Mouse (Mus musculus) right cerebral cortex, adult 2 months (tissue): ENCODE measurements around the gene Hoxc8.

ENCODE experiments used
- DNase-seq, 2 experiments: peaks; one replicate each; pipeline ENCODE4 v3.0.0; 2021 to 2022; ENCODE audit warnings: low spot score in 2 of 2

Hoxc8 gene

DNA sequence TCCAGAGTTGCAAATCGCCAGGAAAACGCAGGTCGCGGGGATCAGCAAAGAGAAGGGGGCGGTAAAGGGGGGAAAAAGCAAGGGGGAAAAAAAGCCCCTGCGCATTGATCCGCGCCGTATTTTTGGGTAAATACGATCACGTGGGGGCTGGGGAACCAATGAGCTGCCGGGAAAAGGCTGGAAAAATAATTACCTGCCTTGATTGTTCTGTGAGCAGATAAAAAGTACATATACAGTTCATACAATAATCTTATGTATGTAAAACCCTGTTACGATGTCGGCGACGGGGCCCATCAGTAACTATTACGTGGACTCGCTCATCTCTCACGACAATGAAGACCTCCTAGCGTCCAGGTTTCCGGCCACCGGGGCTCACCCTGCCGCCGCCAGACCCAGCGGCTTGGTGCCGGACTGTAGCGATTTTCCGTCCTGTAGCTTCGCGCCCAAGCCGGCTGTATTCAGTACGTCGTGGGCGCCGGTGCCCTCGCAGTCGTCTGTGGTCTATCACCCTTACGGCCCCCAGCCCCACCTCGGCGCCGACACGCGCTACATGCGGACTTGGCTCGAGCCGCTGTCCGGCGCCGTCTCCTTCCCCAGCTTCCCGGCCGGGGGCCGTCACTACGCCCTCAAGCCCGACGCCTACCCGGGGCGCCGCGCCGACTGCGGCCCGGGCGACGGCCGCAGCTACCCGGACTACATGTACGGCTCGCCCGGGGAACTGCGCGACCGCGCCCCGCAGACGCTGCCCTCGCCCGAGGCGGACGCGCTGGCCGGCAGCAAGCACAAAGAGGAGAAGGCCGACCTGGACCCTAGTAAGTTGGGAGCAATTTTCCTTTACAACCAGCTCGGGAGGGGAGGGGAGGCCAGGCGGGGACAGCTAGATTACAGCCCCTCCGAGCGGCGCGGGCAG lies 8.8 kb upstream of the Hoxc8 start:
- DNase-seq, result no peak

DNA sequence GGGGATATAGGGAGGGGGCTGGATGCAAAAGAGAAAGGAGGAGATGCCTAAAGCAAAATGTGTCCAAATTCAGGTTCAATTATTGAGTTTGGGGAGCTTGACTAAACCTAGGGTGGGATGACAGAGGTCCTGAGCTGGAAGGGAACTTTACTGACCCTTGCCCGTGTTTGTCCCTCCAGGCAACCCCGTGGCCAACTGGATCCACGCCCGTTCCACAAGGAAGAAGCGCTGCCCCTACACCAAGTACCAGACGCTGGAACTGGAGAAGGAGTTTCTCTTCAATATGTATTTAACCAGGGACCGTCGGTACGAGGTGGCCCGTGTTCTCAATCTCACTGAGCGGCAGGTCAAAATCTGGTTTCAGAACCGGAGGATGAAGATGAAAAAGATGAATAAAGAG lies 6.7 kb upstream of the Hoxc8 start:
- DNase-seq, result no peak

DNA sequence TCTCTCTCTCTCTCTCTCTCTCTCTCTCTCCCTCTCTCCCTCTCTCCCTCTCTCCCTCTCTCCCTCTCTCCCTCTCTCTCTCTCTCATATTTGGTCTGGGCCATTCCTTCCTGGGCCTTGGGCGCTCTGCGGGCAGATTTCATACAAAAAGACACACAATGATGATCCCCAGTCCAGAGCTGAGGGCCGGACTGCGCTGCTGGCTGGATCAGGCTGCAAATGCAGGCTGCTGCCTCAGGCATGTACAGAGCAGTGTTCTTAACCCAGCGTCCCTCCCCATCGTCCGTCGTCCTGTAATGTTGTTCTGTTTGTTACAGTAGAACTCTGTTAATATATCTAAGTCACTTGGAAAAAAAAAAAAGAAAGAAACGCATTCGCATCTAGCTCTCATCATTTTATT lies 5.9 kb upstream of the Hoxc8 start:
- DNase-seq, result no peak

DNA sequence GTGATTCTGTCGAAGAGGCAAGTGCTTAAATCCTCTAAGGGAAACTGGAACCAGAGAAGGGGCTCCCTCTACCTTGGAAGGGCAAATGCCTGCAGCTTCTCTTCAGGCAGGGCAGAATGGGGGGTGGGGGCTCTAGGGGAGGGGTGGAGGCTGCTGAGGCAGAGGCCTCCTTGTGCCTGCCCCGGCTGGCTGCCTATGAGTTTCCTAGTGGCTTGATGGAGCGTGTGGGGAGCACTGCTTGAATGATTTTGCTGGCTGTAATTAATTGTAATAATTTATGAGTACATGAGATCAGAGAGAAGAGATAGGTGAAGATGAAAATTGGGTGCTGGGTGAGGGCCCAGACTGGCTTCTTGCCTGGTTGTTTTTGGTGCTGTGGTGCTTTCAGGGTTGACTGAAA lies 5.5 kb upstream of the Hoxc8 start:
- DNase-seq, result no peak

DNA sequence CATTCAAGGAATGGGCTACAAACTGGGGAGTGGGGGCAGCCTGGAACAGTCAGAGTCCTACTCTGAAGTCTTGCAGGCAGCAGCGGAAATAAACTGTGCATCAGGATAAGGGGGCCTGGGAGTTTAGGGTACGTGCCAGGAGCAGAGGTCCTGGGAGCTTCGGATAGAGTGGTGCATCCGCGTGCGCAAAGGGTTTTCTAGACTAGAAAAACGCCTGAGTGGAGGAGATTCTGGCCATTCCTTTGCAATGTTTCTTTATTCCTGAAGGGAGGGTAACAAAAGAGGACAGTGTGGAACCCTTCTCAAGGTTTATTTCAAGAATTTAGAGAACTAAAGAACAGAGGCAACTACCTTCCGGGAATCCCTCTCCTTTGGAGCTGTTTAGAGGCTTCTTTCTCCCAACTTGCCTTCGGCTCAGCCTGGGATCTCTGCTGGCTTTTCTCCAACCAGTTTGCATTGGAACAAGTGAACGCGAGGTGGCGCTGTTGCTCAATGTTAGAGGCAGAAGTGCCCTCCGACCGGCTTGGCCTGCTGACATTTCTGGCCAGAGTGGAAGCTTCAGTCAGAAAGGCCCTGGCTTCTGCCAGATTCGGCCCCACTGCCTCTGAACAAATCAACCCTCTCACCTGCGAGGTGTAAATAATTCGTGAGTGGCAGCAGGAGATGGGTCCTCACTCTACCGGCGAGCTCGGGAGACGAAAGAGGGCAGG lies 3.1 kb upstream of the Hoxc8 start:
- DNase-seq, result peak; percentile 84 to 89

DNA sequence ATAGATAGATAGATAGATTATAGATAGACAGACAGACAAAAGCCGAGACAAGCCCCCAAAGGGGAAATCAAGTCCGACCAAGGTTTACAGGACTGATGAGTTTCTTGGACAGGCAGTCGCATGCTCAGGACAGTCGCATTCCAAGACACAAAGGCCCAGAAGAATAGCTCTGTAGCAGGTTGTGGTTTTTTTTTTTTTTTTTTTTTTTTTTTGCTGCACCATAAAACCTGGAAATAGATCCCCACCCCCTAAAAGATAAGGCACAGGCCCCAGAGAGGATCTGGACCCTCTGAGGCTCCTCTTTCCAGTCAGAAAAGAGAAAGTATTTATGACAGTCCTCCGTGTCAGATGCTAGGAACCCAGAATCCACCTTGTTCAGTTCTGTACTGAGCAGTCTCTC lies 2.3 kb upstream of the Hoxc8 start:
- no peak for DNase-seq

DNA sequence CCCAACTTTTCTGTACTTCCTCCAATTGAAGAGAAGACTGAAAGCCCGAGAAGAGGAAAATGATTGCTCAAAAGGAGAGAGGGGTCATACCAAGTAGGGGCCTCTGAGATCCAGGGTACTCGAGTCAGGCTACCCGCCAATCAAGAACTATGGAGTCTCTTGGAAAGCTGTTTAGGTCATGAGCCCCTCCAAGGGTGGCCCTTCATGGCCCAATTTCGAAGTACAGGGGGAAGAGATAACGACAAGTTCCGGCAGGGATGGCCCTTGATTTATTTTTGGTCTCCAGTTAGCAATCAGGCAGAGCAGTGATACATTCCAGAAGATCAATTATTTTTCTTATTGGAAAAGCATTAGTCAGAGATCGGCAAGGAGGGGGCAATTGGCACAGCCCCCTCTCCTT lies 1.4 kb downstream of the Hoxc8 start:
- DNase-seq, result no peak

DNA sequence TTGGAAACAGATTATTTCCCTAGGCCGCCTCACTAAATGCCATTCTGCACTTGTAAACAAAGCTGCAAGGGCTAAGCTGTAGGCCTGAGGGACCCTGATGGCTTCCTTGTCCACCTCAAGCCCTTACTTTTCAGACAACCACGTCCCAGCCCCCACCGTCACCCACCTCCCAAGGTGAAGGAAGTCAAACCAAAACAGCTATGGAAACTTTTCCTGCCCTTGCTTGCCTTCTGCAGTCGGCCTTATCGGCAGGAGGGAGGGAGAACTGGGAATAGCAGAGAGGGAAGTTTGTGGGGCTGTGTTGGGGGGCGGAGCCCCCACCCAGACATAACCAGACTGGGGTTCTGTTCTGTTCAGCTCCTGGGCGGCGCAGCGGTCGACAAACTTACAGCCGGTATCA lies 1.8 kb downstream of the Hoxc8 start:
- DNase-seq, result no peak

DNA sequence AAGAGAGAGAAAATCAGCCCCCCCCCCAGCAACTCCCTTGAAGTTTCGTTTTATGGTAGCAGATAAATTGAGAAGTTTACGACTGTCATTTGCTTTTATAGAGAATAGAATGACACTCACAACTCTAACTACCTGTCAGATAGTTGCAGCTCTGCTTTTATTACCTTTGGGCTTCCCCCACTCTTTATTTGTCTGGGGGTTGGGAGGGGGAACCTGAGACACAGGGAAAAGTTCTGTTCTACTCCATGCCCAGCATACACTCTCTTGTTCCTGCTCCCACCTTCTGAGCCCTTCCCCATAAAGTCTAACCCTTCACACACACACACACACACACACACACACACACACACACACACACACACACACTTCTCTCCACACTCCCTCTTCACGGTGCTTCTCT lies 2.5 kb downstream of the Hoxc8 start:
- no peak for DNase-seq

DNA sequence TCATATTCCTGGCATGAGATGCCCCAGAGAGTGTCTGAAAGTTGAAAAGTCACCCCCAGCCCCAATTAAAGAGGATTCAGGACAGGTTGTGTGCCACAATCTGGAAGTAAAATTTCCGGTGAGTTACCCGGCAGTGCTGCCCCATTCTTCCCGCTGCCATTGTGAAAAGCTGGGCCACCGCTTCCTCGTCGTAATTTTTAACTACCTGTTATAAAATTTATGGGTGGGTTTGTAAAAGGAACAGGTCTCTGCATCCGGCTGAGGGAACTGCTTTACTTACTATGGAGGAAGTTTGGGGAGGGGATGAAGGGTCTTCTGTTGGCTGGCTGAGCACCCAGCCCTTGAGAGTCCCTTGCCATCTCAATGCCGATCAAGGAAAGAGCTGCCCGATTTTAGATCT lies 6.1 kb downstream of the Hoxc8 start:
- no peak for DNase-seq

DNA sequence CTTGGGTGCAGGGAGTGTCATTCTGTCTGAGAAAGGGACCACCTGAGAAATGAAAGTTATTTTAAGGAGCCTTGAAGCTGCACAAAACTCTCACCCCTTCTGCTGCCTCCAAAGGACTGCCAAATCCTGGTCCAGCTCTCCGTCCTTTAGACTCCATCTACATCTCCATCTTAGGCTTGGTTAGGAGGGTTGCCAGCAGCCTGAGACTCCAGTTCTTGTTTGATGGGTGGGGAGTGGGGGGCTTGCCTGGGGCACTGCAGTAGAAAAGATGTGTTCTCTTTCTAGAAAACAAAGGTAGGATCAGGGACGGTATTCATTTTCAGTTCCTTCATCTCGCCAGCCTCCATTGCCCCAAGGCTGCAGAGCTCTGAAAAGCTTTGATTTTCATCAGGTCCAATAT lies 7.0 kb downstream of the Hoxc8 start:
- DNase-seq, result no peak

DNA sequence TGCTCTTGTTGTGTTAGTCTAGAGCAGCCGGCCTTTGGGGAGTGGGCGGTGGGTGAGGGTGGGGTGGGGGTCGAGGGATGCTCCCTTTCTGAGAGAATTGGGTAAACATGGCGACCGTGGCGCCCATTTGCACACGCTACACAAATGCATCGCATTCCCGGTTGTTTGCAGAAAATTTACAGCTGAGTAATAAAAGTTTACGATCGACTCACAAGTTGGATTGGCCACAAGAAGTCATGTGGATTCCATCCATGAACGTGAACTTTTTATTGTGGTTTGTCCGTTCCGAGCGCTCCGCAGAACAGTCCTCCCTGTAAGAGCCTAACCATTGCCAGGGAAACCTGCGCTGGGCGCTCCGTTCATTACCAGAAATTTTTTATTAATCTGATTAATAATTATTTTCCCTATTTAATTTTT lies 7.5 kb downstream of the Hoxc8 start, which contains the start of gene Hoxc6:
Gene Hoxc6, plus strand, starts transcription at position 319 of the 417 bp plus-strand sequence.
- DNase-seq, result no peak

DNA sequence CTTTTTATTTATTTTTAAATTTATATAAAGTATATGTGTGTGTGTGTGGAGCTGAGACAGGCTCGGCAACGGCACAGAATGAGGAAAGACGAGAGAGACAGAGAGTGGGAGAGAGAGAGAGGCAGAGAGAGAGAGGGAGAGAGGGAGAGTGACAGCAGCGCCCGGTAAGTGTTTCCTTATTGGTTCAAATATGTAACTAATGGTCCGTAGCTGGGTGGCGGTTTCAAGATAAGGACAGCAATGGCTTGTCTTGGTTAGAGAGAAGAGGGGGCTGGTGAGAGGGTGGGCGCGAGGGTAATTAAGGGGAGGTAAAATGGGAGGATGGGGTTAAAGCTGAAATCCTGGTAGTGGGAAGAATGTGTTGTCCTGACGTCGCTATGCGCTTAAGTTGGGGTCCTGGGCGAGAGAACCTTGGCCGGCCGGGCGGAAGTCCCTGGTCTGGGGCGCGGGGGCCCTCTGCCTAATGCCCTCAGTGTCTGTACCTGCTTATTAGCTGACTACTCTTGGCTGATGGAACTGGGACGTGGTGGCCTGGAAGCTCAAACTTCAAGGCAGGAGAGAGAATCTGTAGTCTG lies 8.3 kb downstream of the Hoxc8 start:
- no peak for DNase-seq

DNA sequence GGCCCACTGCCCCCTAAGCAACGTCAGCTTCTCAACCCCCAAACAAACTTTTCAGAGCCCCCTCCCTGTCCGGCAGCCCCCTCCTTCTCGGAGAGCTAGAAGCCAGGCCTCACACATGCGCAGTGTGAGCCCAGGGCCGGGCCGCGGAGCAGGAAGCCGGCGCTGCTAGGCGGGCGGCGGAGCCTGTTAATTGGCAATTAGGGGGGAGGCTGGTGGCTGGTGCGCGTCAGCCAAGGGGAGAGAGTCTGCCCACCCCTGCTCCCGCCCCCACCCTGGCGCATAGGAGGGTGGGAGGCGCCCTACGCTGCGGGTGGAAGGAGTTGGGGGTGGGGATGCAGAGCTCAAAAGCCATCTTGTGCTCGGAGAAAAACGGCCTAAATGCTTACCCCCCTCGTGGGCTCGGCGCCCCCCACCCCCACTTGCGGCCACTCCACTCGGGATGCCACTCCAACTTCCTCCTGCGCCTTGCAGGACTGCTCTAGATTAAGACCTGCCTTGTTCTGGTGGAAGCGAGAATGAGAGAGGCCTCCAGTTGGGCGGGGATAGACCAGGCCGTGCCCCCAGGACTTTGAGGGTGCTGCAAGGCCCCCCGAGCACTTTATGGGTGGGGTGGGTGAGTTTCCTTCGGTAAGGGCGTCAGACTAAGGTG lies 8.9 kb downstream of the Hoxc8 start:
- DNase-seq, result no peak

DNA sequence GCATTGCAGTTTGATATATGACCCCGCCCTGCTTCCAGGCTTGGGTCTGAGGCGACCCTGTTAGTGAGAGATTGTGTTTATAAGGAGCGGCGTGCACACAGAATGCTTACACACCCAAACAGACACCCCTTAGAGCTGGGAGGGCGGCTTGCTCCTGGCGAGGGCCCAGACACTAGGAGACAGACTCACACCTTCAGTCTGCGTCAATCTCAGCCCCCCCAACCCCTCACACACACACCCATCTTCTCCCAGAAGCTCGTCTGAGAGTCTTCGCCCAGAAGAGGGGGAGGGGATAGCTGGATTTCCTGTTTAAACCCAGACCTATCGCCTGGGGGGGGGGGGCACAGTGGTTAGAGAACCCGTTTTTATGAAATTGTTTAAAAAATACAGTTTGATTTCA lies 9.5 kb downstream of the Hoxc8 start:
- no peak for DNase-seq

DNA sequence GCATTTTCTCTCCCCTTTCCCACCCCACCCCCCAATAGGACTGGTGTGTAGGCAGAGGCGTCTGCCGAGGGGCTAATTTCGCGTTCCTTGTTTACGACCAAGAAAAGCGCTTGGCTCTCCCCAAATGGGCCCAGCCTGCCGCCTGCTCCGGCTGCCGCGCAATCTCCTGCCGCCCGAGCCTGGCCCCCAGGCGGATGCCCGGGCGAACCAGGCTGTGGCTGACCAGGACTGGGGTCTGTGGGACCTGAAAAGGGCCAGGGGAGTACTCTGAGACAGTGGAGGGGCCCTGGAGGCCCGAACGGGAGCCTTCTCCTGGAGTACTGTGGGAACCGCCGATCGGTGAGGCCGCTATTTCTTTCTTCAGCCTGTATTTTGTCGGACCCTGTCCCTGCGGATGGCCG lies 10.1 kb downstream of the Hoxc8 start:
- no peak for DNase-seq

DNA sequence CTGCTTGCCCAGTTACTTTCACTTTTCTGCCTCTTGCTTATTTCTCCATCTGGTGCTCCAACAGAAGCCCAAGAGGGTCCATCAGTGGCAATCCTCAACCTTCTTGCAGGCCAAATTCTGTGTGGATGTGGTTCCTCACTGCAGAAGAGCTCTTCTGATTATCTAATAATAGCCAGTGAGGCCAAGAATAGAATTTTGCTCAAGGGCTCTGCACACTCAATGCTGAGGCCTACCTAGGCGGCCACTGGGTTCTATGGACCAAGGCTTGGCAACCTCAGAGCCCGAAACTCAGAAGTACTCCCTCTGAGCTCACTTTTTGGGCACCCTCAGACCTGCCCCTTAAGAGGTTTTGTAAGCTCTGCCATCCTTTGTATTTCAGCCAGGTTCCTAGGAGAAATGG lies 11.0 kb downstream of the Hoxc8 start:
- no peak for DNase-seq

DNA sequence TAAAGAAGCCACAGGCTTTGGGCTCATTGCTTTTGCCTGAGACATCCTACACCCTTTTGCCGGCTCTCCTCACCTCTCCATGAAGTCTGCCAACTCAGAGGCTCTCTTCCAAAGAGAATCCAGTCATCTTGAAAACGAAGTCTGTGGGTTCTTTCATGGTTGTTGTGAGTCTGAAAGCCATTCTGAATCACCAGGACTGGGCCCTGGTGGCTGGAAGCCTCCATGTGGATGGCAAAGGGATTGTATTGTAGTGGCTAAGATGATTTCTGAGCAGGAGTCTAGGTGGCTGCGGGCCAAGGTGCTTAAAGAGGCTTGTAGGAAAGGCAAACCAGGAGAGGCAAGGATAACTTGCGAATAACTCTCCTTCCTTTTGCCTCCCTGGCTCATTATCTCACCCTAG lies 11.7 kb downstream of the Hoxc8 start:
- no peak for DNase-seq

DNA sequence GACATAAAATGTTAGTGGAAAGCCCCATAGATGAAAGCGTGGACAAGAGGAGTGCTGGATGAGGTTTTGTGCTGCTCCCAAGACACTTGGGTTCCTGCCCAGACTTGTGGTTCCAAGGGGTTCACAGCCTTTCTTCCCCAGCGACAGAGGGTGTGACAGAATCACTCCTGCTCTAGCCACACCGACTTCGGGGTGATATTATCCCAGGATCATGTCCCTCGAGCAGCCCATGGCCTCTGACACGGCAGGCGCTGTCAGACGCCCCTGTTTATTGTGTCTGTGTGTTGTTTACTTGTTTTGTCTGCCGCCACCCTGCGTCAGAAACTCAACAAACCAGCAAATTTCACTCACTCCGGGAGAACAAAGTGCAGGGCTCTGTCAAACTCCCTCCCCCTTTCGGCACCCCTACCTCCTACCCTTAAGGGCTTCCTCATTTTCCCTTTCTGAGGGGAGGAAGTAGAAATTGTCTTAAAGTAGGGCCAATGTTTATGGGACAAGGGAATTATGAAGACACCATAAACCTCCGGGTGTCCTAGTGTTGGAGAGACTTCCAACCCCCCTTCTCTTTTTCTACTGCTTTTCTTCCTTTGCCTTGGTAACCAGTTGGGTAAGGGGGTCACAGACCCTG lies 12.5 kb downstream of the Hoxc8 start:
- DNase-seq, result no peak

DNA sequence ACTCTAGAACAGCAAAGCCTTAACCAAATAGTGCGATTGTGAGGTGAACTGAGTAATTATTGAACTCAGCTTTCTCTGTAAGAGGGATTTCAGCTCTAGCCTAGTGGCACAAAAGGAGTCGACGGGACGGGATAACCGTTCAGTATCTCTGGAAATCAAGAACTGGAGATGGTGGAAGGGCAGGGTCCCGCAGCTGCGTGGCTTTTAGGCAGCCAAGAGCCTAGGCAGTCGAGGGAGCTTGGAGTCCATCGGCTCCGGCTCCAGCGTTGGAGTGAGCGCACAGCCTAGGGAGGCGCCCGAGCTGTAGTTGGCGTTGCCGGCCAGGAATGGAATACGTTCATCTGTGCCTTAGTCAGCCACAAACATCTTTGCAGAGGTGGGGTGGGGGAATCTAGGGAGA lies 14.9 kb downstream of the Hoxc8 start:
- no peak for DNase-seq

DNA sequence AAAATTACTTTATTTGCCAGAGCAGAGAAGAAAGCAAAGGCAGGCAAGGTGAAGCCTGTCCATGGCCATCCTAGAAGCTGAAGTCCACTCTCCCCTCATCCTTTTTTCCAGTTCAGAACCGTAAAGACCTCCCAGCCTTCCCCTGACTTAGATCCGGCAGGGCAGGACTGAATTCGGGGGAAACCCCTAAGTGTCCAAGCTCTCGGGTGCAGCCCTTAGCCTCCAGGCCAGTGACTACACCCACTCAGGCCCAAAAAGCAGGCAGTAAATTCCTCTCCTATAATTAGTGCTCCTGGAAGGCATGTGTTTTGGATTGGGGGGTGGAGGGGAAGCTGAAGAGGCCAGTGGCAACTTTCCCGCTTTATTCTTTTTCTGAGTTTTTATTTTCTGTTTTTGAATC lies 15.4 kb downstream of the Hoxc8 start:
- DNase-seq, result no peak

DNA sequence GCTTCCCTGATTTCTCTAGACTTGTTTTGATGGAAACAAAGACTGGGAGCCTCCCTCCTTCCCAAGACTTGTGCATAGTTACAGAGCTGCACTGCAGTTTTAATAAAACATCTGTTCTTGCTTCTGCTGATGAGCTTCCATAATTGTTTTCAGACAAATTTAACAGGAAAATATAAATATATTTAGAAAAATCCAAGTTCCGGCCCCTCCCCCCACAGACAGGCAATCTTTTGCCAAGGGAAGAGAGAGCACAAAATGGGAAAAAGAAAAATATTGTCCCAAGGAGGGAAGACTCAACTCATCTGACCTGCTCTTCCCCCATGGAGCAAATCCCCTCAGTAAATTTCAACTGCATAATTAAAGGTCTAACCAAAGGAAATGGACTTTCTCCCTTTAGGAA lies 15.9 kb downstream of the Hoxc8 start:
- no peak for DNase-seq
